Mouse (Mus musculus) midbrain, embryonic 14.5 days (tissue): Measurements from ENCODE around the gene Dhfr. TPM values are rescaled to one million over a fixed set of nuclear protein-coding genes. Genes with fewer than 3 reads are reported as not detected.

ENCODE experiments used
- polyA plus RNA-seq: library from polyadenylated mRNA; unstranded; fragments of >200 nt; fragmentation: Nextera tagmentation; extraction: Ambion mirVana; gene quantifications from 2 replicates; pipeline ENCODE4 v1.2.1, GENCODE M21; 2014

The Dhfr gene
- polyA plus RNA-seq, 1 experiment from 2014 or later: 5.7 TPM

Other genes with a start within 250 kb of the Dhfr start
- 5.9 and 7.8 TPM in 2 replicates for gene Rasgrf2, start 223.1 kb upstream of the Dhfr start, polyA plus RNA-seq
- 0.49 and 0.82 TPM in 2 replicates for gene Gm20379, start 48.7 kb upstream of the Dhfr start, polyA plus RNA-seq
- 23.8 and 27.5 TPM in 2 replicates for gene Msh3, start 277 bp downstream of the Dhfr start, polyA plus RNA-seq
- 1.5 and 2.3 TPM in 2 replicates for gene Ankrd34b, start 71.2 kb downstream of the Dhfr start, polyA plus RNA-seq
- gene Fam151b, start 129.3 kb downstream of the Dhfr start, polyA plus RNA-seq: 0.24 and 0.32 TPM in 2 replicates
- gene Zfyve16, start 176.1 kb downstream of the Dhfr start, polyA plus RNA-seq: 12.3 and 13.8 TPM in 2 replicates
- gene Spz1, start 221.4 kb downstream of the Dhfr start, polyA plus RNA-seq: not detected in 2 replicates